Comparison of ENCODE assay signal across 26 mouse cellular contexts in genomic region chr6:120024577-120024976, GRCm38 (mm10). TPM values are rescaled to one million over a fixed set of nuclear protein-coding genes. Genes with fewer than 3 reads are reported as not detected.
DNase-seq lines count a peak whose midpoint lies in the region; ATAC-seq and TF ChIP-seq lines count a peak whose summit lies in the region.
"Had no signal": no experiment of that assay in that cellular context is flagged by ENCODE, and none has a peak within 500 bp of the region (broad histone marks: within the 10 kb centered on the region; RNA-seq: fewer than 3 reads in every experiment).

No protein-coding gene starts in this region.

- H3K4me1 ChIP-seq in CH12.LX (ENCODE audit: control insufficient read depth in 1 of 2, insufficient read depth in 2 of 2) (peaks cover 8 to 58% of the 10 kb centered on the region in 2 experiments; a peak in 3 of 4 replicates), MEL (ENCODE audit: control insufficient read depth in 1 of 2, insufficient read depth in 2 of 2, low read length in 2 of 2) (peaks cover 16 to 34% of the 10 kb centered on the region in 2 experiments)
- peaks cover 19% of the 10 kb centered on the region for H3K4me1 ChIP-seq in liver, postnatal 0 days (ENCODE audit: insufficient read depth)
- 0 out of 2 replicates have a peak, but pooled peaks cover 6% of the 10 kb centered on the region for H3K4me1 ChIP-seq in forebrain, embryonic 15.5 days
- H3K4me1 ChIP-seq: embryonic facial prominence, embryonic 12.5 days; hindbrain, embryonic 10.5 days; kidney, embryonic 15.5 days; midbrain, embryonic 13.5 days had no signal

- H3K36me3 ChIP-seq in CH12.LX (replicated peaks in 1 of 2; ENCODE audit: control insufficient read depth in 1 of 2, insufficient read depth in 1 of 2, low read length in 1 of 2) (peaks cover 27 to 56% of the 10 kb centered on the region in 2 experiments), MEL (ENCODE audit: control insufficient read depth in 1 of 2, insufficient read depth in 2 of 2, low read length in 2 of 2) (peaks cover 12 to 46% of the 10 kb centered on the region in 2 experiments)
- H3K36me3 ChIP-seq in liver, postnatal 0 days (replicated peaks; ENCODE audit: insufficient read depth, low read length) = peaks cover 24% of the 10 kb centered on the region
- H3K36me3 ChIP-seq in forebrain, embryonic 15.5 days = peaks cover 7% of the 10 kb centered on the region; the same call in 1 of the 2 replicates

- dilution Hi-C loops in CH12.LX (cut with MboI; ENCODE audit: extremely low pct_ligation_motif_present, extremely low pct_unique_long_range_greater_than_20kb, low sequenced_read_pairs) = no loop called here

- H3K4me2 ChIP-seq in CH12.LX (ENCODE audit: insufficient read depth, low read depth, poor library complexity, severe bottlenecking) = peak overlapping the region; percentile 71
- H3K4me2 ChIP-seq in liver, postnatal 0 days (ENCODE audit: low read depth, low read length) = no peak overlapping the region
- H3K4me2 ChIP-seq in forebrain, embryonic 15.5 days (replicated peaks) = no peak overlapping the region
- H3K4me2 ChIP-seq: embryonic facial prominence, embryonic 12.5 days; kidney, embryonic 15.5 days; lung, embryonic 15.5 days; midbrain, embryonic 13.5 days had no signal

- H3K9me3 ChIP-seq in CH12.LX (replicated peaks; ENCODE audit: low read length) (no peaks in the 10 kb centered on the region), MEL (replicated peaks; ENCODE audit: insufficient read depth, low read length) (no peaks in the 10 kb centered on the region)
- no peaks in the 10 kb centered on the region for H3K9me3 ChIP-seq in liver, postnatal 0 days (ENCODE audit: low read length)
- H3K9me3 ChIP-seq in forebrain, embryonic 15.5 days = no peaks in the 10 kb centered on the region
- H3K9me3 ChIP-seq: embryonic facial prominence, embryonic 12.5 days; kidney, embryonic 15.5 days; lung, embryonic 15.5 days; megakaryocyte, embryonic 14.5 days; midbrain, embryonic 13.5 days had no signal

- DNase-seq in CH12.LX (ENCODE audit: extremely low read depth) = no peak
- DNase-seq in MEL (ENCODE audit: low read depth, low spot score) = peak; percentile 88
- DNase-seq in liver, postnatal 0 days = no peak
- DNase-seq in layer of hippocampus, postnatal 10 days (ENCODE audit: low spot score in 2 of 2) = no peak
- DNase-seq in spleen, postnatal 10 days (ENCODE audit: low spot score in 2 of 2) = no peak
- no peak for DNase-seq in gastrocnemius, adult 18-20 months (ENCODE audit: low spot score)
- DNase-seq: adrenal gland, adult 8-10 months; cerebellum, adult 2 months; cerebellum, postnatal 14 days; forebrain, postnatal 0 days; gastrocnemius, postnatal 10 days; heart, postnatal 14 days; kidney, adult 18-20 months; kidney, postnatal 25 days; lung, postnatal 36 days; spleen, adult 18-20 months had no signal

- TF ChIP-seq POLR2A in CH12.LX (IDR thresholded peaks at IDR 0.05; ENCODE audit: low read depth, low read length) (no peak), MEL (IDR thresholded peaks at IDR 0.05; ENCODE audit: control insufficient read depth in 1 of 2, insufficient read depth in 1 of 2, low read depth in 1 of 2, low read length in 2 of 2, poor library complexity in 1 of 2) (no peak)

- ATAC-seq in erythroid progenitor cell, adult 5-6 weeks (replicated peaks; ENCODE audit: low FRiP score, poor library complexity, severe bottlenecking) = peak; percentile 83
- no peak for ATAC-seq in liver, postnatal 0 days
- no peak for ATAC-seq in forebrain, embryonic 15.5 days (replicated peaks)
- ATAC-seq: forebrain, postnatal 0 days; hindbrain, embryonic 16.5 days; midbrain, embryonic 13.5 days had no signal

- TF ChIP-seq EP300 in CH12.LX (IDR thresholded peaks at IDR 0.05; ENCODE audit: low read length) (no peak), MEL (IDR thresholded peaks at IDR 0.05; ENCODE audit: low read depth in 1 of 2, low read length in 2 of 2) (peak; percentile 73 to 85)
- TF ChIP-seq EP300 in liver, postnatal 0 days (IDR thresholded peaks at IDR 0.05; ENCODE audit: low read depth) = peak; percentile 53

- in situ Hi-C loops in CH12.LX (cut with MboI; ENCODE audit: low pct_ligation_motif_present, low pct_unique_long_range_greater_than_20kb, low sequenced_read_pairs) = no loop called here

- H3K4me3 ChIP-seq in CH12.LX (replicated peaks in 1 of 3; ENCODE audit: low read depth in 2 of 3, low read length in 2 of 3, poor library complexity in 1 of 3) = no peak overlapping the region
- no peak overlapping the region for H3K4me3 ChIP-seq in MEL (ENCODE audit: control insufficient read depth in 1 of 2, insufficient read depth in 1 of 2, low read depth in 2 of 2, low read length in 2 of 2)
- H3K4me3 ChIP-seq in liver, postnatal 0 days (ENCODE audit: low read depth, low read length) = no peak overlapping the region
- H3K4me3 ChIP-seq in forebrain, embryonic 15.5 days = no peak overlapping the region
- H3K4me3 ChIP-seq: embryonic facial prominence, embryonic 12.5 days; hindbrain, embryonic 10.5 days; kidney, embryonic 15.5 days; left cerebral cortex, adult 2 months; lung, embryonic 15.5 days; megakaryocyte, embryonic 14.5 days; midbrain, embryonic 13.5 days had no signal

- TF ChIP-seq RAD21 in CH12.LX (IDR thresholded peaks at IDR 0.05; ENCODE audit: low read depth, low read length) (no peak), MEL (IDR thresholded peaks at IDR 0.05; ENCODE audit: low read depth, low read length) (no peak)

- no peak for TF ChIP-seq CTCF in CH12.LX (conservative IDR thresholded peaks at IDR 0.05 in 1 of 2, IDR thresholded peaks at IDR 0.05 in 1 of 2; ENCODE audit: low read depth in 2 of 2, low read length in 2 of 2)
- TF ChIP-seq CTCF in MEL (IDR thresholded peaks at IDR 0.05 in 2 of 3, conservative IDR thresholded peaks at IDR 0.05 in 1 of 3; ENCODE audit: control insufficient read depth in 1 of 3, insufficient read depth in 1 of 3, low read depth in 2 of 3, low read length in 3 of 3, poor library complexity in 1 of 3, severe bottlenecking in 1 of 3) = no peak
- no peak for TF ChIP-seq CTCF in liver, postnatal 0 days (IDR thresholded peaks at IDR 0.05; ENCODE audit: low read depth)

- H3K79me2 ChIP-seq in CH12.LX (replicated peaks; ENCODE audit: control insufficient read depth, extremely low read depth, insufficient read depth, poor library complexity, severe bottlenecking) = peaks cover 74% of the 10 kb centered on the region
- H3K79me2 ChIP-seq in MEL (ENCODE audit: control insufficient read depth, insufficient read depth, low read length, poor library complexity) = peaks cover 55% of the 10 kb centered on the region

- H3K27ac ChIP-seq in CH12.LX (ENCODE audit: insufficient read depth, low read depth) = no peak overlapping the region
- peak overlapping the region; percentile 59 for H3K27ac ChIP-seq in MEL (ENCODE audit: control insufficient read depth, low read depth, low read length)
- H3K27ac ChIP-seq in liver, postnatal 0 days (ENCODE audit: low read depth) = peak overlapping the region; percentile 49; the same call in 1 of the 2 replicates
- no peak overlapping the region for H3K27ac ChIP-seq in forebrain, embryonic 15.5 days (replicated peaks)
- H3K27ac ChIP-seq: embryonic facial prominence, embryonic 12.5 days; hindbrain, embryonic 10.5 days; kidney, embryonic 15.5 days; left cerebral cortex, adult 2 months; lung, embryonic 15.5 days; midbrain, embryonic 13.5 days had no signal

- no peaks in the 10 kb centered on the region for H3K27me3 ChIP-seq in CH12.LX (replicated peaks)
- H3K27me3 ChIP-seq in MEL (ENCODE audit: control insufficient read depth in 1 of 2, insufficient read depth in 2 of 2, low read length in 2 of 2) = no peaks in the 10 kb centered on the region
- no peaks in the 10 kb centered on the region for H3K27me3 ChIP-seq in liver, postnatal 0 days (ENCODE audit: insufficient read depth, low read length)
- no peaks in the 10 kb centered on the region for H3K27me3 ChIP-seq in forebrain, embryonic 15.5 days
- H3K27me3 ChIP-seq: embryonic facial prominence, embryonic 12.5 days; kidney, embryonic 15.5 days; lung, embryonic 15.5 days; megakaryocyte, embryonic 14.5 days; midbrain, embryonic 13.5 days had no signal

- H3K9ac ChIP-seq in CH12.LX (ENCODE audit: insufficient read depth, low read depth) = no peak overlapping the region
- H3K9ac ChIP-seq in MEL (ENCODE audit: control insufficient read depth, low read depth, low read length, poor library complexity, severe bottlenecking) = no peak overlapping the region
- no peak overlapping the region for H3K9ac ChIP-seq in liver, postnatal 0 days (replicated peaks)
- no peak overlapping the region for H3K9ac ChIP-seq in forebrain, embryonic 15.5 days (replicated peaks)
- H3K9ac ChIP-seq: embryonic facial prominence, embryonic 12.5 days; forebrain, postnatal 0 days; kidney, embryonic 15.5 days; lung, embryonic 15.5 days; midbrain, embryonic 13.5 days had no signal

TF ChIP-seq in CH12.LX, 34 proteins besides CTCF, POLR2A, EP300 and RAD21:
- TF ChIP-seq MYC (IDR thresholded peaks at IDR 0.05; ENCODE audit: low read depth, low read length) (peak; percentile 38; the same call in 1 of the 2 replicates), KAT2A (IDR thresholded peaks at IDR 0.05; ENCODE audit: insufficient replicate concordance, low read length) (no peak), BHLHE40 (IDR thresholded peaks at IDR 0.05; ENCODE audit: low read depth, low read length) (peak; percentile 67), E2F4 (IDR thresholded peaks at IDR 0.05; ENCODE audit: insufficient replicate concordance, low read depth, low read length) (no peak), MAX (IDR thresholded peaks at IDR 0.05; ENCODE audit: low read length) (no peak)
TF ChIP-seq in CH12.LX: peak in this region for 2.

TF ChIP-seq in MEL, 35 proteins besides CTCF, POLR2A, EP300 and RAD21 (continues in another document):
- TF ChIP-seq SIN3A (IDR thresholded peaks at IDR 0.05; ENCODE audit: low read length) = peak; percentile 98
- TF ChIP-seq MYB (IDR thresholded peaks at IDR 0.05; ENCODE audit: low read depth, low read length) = no peak
- no peak for TF ChIP-seq JUND (IDR thresholded peaks at IDR 0.05; ENCODE audit: low read depth, low read length)
- TF ChIP-seq KAT2A (conservative IDR thresholded peaks at IDR 0.05; ENCODE audit: low read depth, low read length) = no peak
- TF ChIP-seq USF1 (IDR thresholded peaks at IDR 0.05; ENCODE audit: low read depth, low read length) = peak; percentile 34; the same call in 1 of the 2 replicates

RNA-seq across cellular contexts. Expression of gene Wnk1, which starts 13.9 kb away (rescaled TPM):
- total RNA-seq in CH12.LX (2012; rRNA removed) (113 and 125 TPM in 2 replicates), CH12.LX (2014; rRNA removed) (84.8 and 97.2 TPM in 2 replicates), MEL (2012; rRNA removed) (31.6 and 39.0 TPM in 2 replicates)
- polyA plus RNA-seq in CH12.LX (2012; ENCODE audit: insufficient read length, low read depth) (179 and 216 TPM in 2 replicates), MEL (2012; ENCODE audit: insufficient read depth in 1 of 2, insufficient read length in 2 of 2, low read depth in 1 of 2, low replicate concordance in 2 of 2, missing spikeins in 1 of 2) (100 to 1,000 TPM; 104 to 735 TPM)
- total RNA-seq in erythroid progenitor cell, adult 5-6 weeks (2015; ENCODE audit: low replicate concordance) = 952 and 1,049 TPM in 2 replicates
- 745 and 1,012 TPM in 2 replicates for total RNA-seq in erythroid progenitor cell, adult 5-6 weeks (2017; ENCODE audit: low replicate concordance)
- polyA plus RNA-seq in liver, postnatal 0 days (2015; fragmentation: Nextera tagmentation; extraction: Ambion mirVana) = 26.6 and 27.5 TPM in 2 replicates
- total RNA-seq in layer of hippocampus, postnatal 10 days (2021) = 100 to 1,000 TPM; 143 to 145 TPM
- total RNA-seq in gastrocnemius, adult 18-20 months (2021) = 100 to 1,000 TPM; 301 to 376 TPM
- 55.2 and 56.5 TPM in 2 replicates for polyA plus RNA-seq in forebrain, embryonic 15.5 days (2015; fragmentation: Nextera tagmentation; extraction: Ambion mirVana)

Comparison
In these comparisons a context has a peak if more than half of its experiments do, and no peak if none do; other contexts are left out.
1. H3K27ac ChIP-seq: peak in MEL (single experiment) and liver, postnatal 0 days (single experiment); none in CH12.LX (single experiment) and forebrain, embryonic 15.5 days (single experiment).
2. Of the 35 proteins assayed by ChIP-seq in both MEL and CH12.LX: peak only in MEL: EP300, ETS1, MAX, MXI1, RCOR1, SIN3A and 2 more; only in CH12.LX: none; in both: BHLHE40 and MYC; in neither: 25.